Mouse (Mus musculus) heart, embryonic 15.5 days (tissue): ENCODE measurements around the gene Traf4. TPM values are rescaled to one million over a fixed set of nuclear protein-coding genes. Genes with fewer than 3 reads are reported as not detected.
"Not testable (repeated sequence)": the region's sequence is repeated elsewhere in the genome, so short reads cannot be mapped to it uniquely, and the experiment has no call there.

Experiments used
- ATAC-seq: fragments of 200-750 bp; cut with Nextera tagmentation; replicated peaks from 2 replicates; pipeline ENCODE4 v1.8.0; 2017; ENCODE audit warnings: low read depth, moderate TSS enrichment; ENCODE audit not compliant: insufficient number of reproducible peaks, insufficient read depth, low FRiP score
- H3K27ac ChIP-seq: fragments of 300-500 bp; sonication (generic); 2 replicates; pipeline ENCODE4 v1.5.1; 2015; ENCODE audit warnings: mild to moderate bottlenecking, inconsistent platforms
- H3K27me3 ChIP-seq: fragments of 300-500 bp; sonication (generic); 2 replicates; pipeline ENCODE4 v1.6.1; 2015; ENCODE audit warnings: inconsistent platforms
- H3K36me3 ChIP-seq: fragments of 300-500 bp; sonication (generic); 2 replicates; pipeline ENCODE4 v1.6.1; 2015; ENCODE audit warnings: mild to moderate bottlenecking, inconsistent platforms
- H3K4me1 ChIP-seq: fragments of 300-500 bp; sonication (generic); replicated peaks from 2 replicates; pipeline ENCODE4 v1.6.1; 2015; ENCODE audit warnings: inconsistent platforms
- H3K4me2 ChIP-seq: fragments of 300-500 bp; sonication (generic); 2 replicates; pipeline ENCODE4 v1.6.1; 2015; ENCODE audit warnings: inconsistent platforms, mild to moderate bottlenecking, moderate library complexity
- H3K4me3 ChIP-seq: fragments of 300-500 bp; sonication (generic); 2 replicates; pipeline ENCODE4 v1.5.1; 2015; ENCODE audit warnings: mild to moderate bottlenecking, inconsistent platforms
- H3K9ac ChIP-seq: fragments of 300-500 bp; sonication (generic); 2 replicates; pipeline ENCODE4 v1.6.1; 2015; ENCODE audit warnings: mild to moderate bottlenecking, inconsistent platforms
- H3K9me3 ChIP-seq: fragments of 300-500 bp; sonication (generic); replicated peaks from 2 replicates; pipeline ENCODE4 v1.6.1; 2016; ENCODE audit warnings: inconsistent platforms
- WGBS: fragments of 180-500 bp; shearing (Covaris S2); methylation state at CpG from one replicate; pipeline ENCODE4 v1.1.7; 2015; ENCODE audit warnings: mixed read lengths; 5-methylcytosine and 5-hydroxymethylcytosine counted together
- polyA plus RNA-seq: library from polyadenylated mRNA; unstranded; fragments of >200 nt; fragmentation: Nextera tagmentation; extraction: Ambion mirVana; gene quantifications from 2 replicates; pipeline ENCODE4 v1.2.1, GENCODE M21; 2015

Traf4 gene
- polyA plus RNA-seq, 1 experiment from 2014 or later, result 30.8 TPM

- Histone ChIP-seq H3K4me3 (no peak overlapping the region), H3K9ac (no peak overlapping the region), H3K36me3 (peaks cover 65% of the 10 kb centered on the region), H3K27me3 (no peaks in the 10 kb centered on the region), H3K27ac (no peak overlapping the region), H3K4me1 (0 out of 2 replicates have a peak, but pooled peaks cover 7% of the 10 kb centered on the region), H3K4me2 (no peak overlapping the region), H3K9me3 (no peaks in the 10 kb centered on the region)
- no peak for ATAC-seq
- 82% methylated on average over 13 of the region's 13 CpGs for WGBS
These were observed 11.6 kb downstream of the Traf4 start for GRCm38 (mm10) chr11:78153778-78154177.

GRCm38 (mm10) chr11:78152299-78153231 is 12.8 kb downstream of the Traf4 start:
- ATAC-seq, result 0 out of 2 replicates have a peak, but pooled peaks have one; percentile 15
- peak overlapping the region; percentile 34 for H3K27ac ChIP-seq
- H3K27me3 ChIP-seq, result no peaks in the 10 kb centered on the region
- no peaks in the 10 kb centered on the region for H3K9me3 ChIP-seq
- 0 out of 2 replicates have a peak, but pooled peaks cover 7% of the 10 kb centered on the region for H3K4me1 ChIP-seq
- 62% methylated on average over 9 of the region's 9 CpGs for WGBS
- peaks cover 62% of the 10 kb centered on the region for H3K36me3 ChIP-seq
- no peak overlapping the region for H3K4me3 ChIP-seq
- H3K9ac ChIP-seq, result no peak overlapping the region
- no peak overlapping the region for H3K4me2 ChIP-seq

- Histone ChIP-seq H3K27me3 (no peaks in the 10 kb centered on the region), H3K36me3 (peaks cover 62% of the 10 kb centered on the region), H3K4me2 (no peak overlapping the region), H3K4me1 (0 out of 2 replicates have a peak, but pooled peaks cover 7% of the 10 kb centered on the region), H3K4me3 (no peak overlapping the region), H3K9me3 (no peaks in the 10 kb centered on the region), H3K27ac (no peak overlapping the region), H3K9ac (no peak overlapping the region)
- no peak for ATAC-seq
- WGBS, result 36% methylated on average over 1 of the region's 1 CpGs
These were observed 14.2 kb downstream of the Traf4 start for GRCm38 (mm10) chr11:78151161-78151560.

DNA sequence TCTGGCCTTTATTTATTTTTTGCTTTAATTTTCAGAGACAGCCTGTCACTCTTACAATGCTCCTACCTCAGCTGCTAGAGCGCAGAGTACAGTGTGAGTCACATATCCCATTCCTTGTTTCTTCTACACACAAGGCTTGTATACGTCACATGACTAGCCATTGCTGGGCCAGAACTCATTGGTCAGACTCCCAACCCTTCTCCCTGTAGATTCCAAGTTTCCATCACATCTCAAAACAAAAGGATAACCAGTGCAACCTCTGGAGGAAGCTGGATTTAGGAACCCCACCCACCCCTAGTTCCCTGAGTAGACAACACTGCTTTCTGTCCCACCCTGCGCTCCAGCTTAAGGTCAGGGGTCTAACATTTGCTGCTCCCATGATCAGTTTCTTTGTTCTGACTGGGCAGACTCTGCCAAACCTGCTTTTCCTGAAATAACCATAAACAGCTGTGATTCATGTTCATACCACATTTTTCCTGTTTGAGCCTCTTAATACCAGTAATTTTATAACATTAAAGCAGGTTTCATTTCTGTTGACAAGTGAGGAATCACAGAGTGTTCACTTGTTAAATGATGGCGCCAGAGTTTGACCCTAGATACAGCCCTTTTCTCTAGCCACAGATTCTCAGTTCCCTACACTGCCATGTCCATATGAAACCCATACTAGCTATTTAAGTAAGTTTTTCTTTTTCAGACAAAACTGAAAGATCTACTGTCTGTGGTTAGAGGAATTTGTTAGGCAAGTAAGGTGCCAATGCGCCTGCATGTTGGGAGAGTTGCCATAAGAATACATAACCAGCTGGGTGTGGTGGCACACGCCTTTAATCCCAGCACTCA is 18.5 kb downstream of the Traf4 start:
- H3K9me3 ChIP-seq, result no peaks in the 10 kb centered on the region
- ATAC-seq, result no peak

DNA sequence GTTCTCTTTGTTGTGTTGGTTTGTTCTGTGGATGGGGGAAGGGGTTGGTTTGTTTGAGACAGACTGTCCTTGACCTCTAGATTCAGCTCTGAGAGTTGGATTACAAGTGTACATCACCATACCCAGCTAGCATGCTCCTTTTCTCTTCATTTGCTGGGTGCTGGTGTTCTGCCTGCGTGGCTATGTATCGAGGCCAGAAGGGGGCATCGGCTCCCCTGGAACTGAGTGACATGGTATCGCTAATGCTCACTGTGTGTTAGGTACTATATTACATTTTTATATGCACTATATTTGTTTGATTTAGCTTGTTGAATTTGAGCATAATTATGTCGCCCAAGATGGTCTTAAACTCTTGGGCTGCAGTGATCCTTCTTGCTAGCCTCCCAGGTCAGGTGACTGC is 19.2 kb downstream of the Traf4 start:
- Histone ChIP-seq H3K4me1 (peaks cover 10% of the 10 kb centered on the region; the same call in 1 of the 2 replicates), H3K9me3 (no peaks in the 10 kb centered on the region), H3K27me3 (no peaks in the 10 kb centered on the region), H3K9ac (no peak overlapping the region), H3K4me2 (no peak overlapping the region), H3K4me3 (no peak overlapping the region), H3K27ac (no peak overlapping the region), H3K36me3 (peaks cover 56% of the 10 kb centered on the region)
- WGBS, result 92% methylated on average over 5 of the region's 5 CpGs
- no peak for ATAC-seq

More for the DNA sequence above, 18.5 kb downstream of the Traf4 start:
- Histone ChIP-seq H3K27ac (no peak overlapping the region), H3K4me2 (no peak overlapping the region), H3K4me1 (peaks cover 2% of the 10 kb centered on the region; the same call in 1 of the 2 replicates), H3K27me3 (no peaks in the 10 kb centered on the region), H3K4me3 (no peak overlapping the region), H3K36me3 (peaks cover 59% of the 10 kb centered on the region), H3K9ac (no peak overlapping the region)
- 86% methylated on average over 6 of the region's 6 CpGs for WGBS

DNA sequence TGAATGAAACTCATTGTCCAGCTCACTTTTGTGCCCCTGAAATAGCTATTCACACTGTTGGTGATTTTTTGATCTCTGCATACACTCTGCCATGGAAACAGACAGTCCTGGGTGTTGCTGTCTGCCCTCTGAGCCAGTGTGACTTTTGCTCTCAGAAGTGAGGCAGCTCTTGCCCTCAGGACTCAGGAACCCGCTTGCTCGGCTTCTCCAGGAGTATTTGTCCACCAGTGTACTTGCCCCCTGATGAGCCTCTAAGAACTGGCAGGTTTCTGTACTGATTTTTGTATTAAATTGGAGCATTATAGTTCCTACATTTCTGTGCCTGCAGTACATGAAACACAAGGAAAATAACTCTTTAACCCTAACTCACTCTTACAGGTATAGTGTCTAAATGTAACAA is 21.9 kb downstream of the Traf4 start:
- Histone ChIP-seq H3K36me3 (peaks cover 35% of the 10 kb centered on the region), H3K4me3 (no peak overlapping the region)

DNA sequence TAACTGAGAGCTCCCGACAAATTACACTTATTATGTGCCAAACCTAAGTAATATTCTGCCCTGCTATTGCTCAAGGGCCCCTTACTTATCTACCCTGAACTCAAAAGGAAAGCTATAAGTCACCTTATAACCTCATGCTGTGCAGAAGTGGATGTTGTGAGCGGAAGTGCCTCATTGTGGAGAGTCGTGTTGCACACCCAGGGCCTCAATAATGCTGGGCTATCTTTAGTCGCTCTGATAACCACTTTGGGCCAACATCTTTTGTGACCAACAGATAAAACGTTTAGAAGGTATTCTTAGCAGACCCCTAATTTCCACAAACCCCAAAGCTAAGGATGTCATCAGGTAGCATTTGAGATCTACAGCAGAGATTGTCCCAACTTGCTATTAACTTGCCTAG is 24.7 kb downstream of the Traf4 start:
- peaks cover 34% of the 10 kb centered on the region for H3K4me1 ChIP-seq
- no peak overlapping the region for H3K9ac ChIP-seq
- no peak overlapping the region for H3K4me2 ChIP-seq
- H3K27me3 ChIP-seq, result no peaks in the 10 kb centered on the region
- H3K4me3 ChIP-seq, result no peak overlapping the region
- whole genome bisulfite sequencing, result 48% methylated on average over 5 of the region's 5 CpGs
- peaks cover 22% of the 10 kb centered on the region for H3K36me3 ChIP-seq
- H3K9me3 ChIP-seq, result no peaks in the 10 kb centered on the region
- no peak overlapping the region for H3K27ac ChIP-seq
- no peak for ATAC-seq

More for the DNA sequence above, 21.9 kb downstream of the Traf4 start:
- H3K9ac ChIP-seq, result no peak overlapping the region
- no peak overlapping the region for H3K27ac ChIP-seq
- WGBS, result 89% methylated on average over 2 of the region's 2 CpGs
- H3K4me2 ChIP-seq, result no peak overlapping the region
- H3K27me3 ChIP-seq, result no peaks in the 10 kb centered on the region
- H3K4me1 ChIP-seq, result peaks cover 22% of the 10 kb centered on the region
- no peaks in the 10 kb centered on the region for H3K9me3 ChIP-seq
- no peak for ATAC-seq

GRCm38 (mm10) chr11:78138023-78138422 is 27.4 kb downstream of the Traf4 start:
- Histone ChIP-seq H3K9ac (no peak overlapping the region), H3K36me3 (peaks cover under 1% of the 10 kb centered on the region; the same call in 1 of the 2 replicates), H3K4me2 (no peak overlapping the region), H3K4me3 (no peak overlapping the region), H3K9me3 (no peaks in the 10 kb centered on the region), H3K27ac (peak overlapping the region; percentile 60), H3K27me3 (no peaks in the 10 kb centered on the region), H3K4me1 (peaks cover 38% of the 10 kb centered on the region)
- ATAC-seq, result no peak
- 63% methylated on average over 3 of the region's 3 CpGs for WGBS

- no peaks in the 10 kb centered on the region for H3K36me3 ChIP-seq
- no peak overlapping the region for H3K4me3 ChIP-seq
- H3K9ac ChIP-seq, result no peak overlapping the region
- H3K27me3 ChIP-seq, result no peaks in the 10 kb centered on the region
- no peak for ATAC-seq
- H3K4me2 ChIP-seq, result no peak overlapping the region
- WGBS, result 63% methylated on average over 4 of the region's 4 CpGs
- H3K9me3 ChIP-seq, result no peaks in the 10 kb centered on the region
- peak overlapping the region; percentile 60 for H3K27ac ChIP-seq
- peaks cover 39% of the 10 kb centered on the region for H3K4me1 ChIP-seq
These were observed 27.8 kb downstream of the Traf4 start for GRCm38 (mm10) chr11:78137584-78137983.

- H3K9ac ChIP-seq, result no peak overlapping the region
- H3K27me3 ChIP-seq, result no peaks in the 10 kb centered on the region
- no peak overlapping the region for H3K4me3 ChIP-seq
- H3K36me3 ChIP-seq, result no peaks in the 10 kb centered on the region
- 56% methylated on average over 1 of the region's 1 CpGs for WGBS
- no peaks in the 10 kb centered on the region for H3K9me3 ChIP-seq
- H3K4me1 ChIP-seq, result peaks cover 29% of the 10 kb centered on the region
- no peak overlapping the region for H3K27ac ChIP-seq
- H3K4me2 ChIP-seq, result no peak overlapping the region
- no peak for ATAC-seq
These were observed 29.3 kb downstream of the Traf4 start for GRCm38 (mm10) chr11:78136132-78136531.

GRCm38 (mm10) chr11:78135314-78135713 is 30.1 kb downstream of the Traf4 start:
- H3K4me1 ChIP-seq, result peaks cover 21% of the 10 kb centered on the region
- 84% methylated on average over 7 of the region's 7 CpGs for WGBS
- ATAC-seq, H3K9me3 ChIP-seq, H3K9ac ChIP-seq, H3K36me3 ChIP-seq, H3K27me3 ChIP-seq, H3K4me2 ChIP-seq, H3K4me3 ChIP-seq, H3K27ac ChIP-seq: not testable (repeated sequence)
